Mouse (Mus musculus): ENCODE results near the gene Sfmbt2. TPM values are rescaled to one million over a fixed set of nuclear protein-coding genes. Genes with fewer than 3 reads are reported as not detected.
A peak's percentile ranks its signal among the peaks of the same experiment; 100 is the strongest.

Gene Sfmbt2
- polyA plus RNA-seq, 1 experiment from 2014 or later, result 2.6 TPM

- Histone ChIP-seq H3K36me3 (no peaks in the 10 kb centered on the region), H3K9me3 (replicated peaks) (no peaks in the 10 kb centered on the region), H3K4me1 (peaks cover 13% of the 10 kb centered on the region), H3K27me3 (peaks cover 63% of the 10 kb centered on the region), H3K4me3 (peak overlapping the region; percentile 55), H3K9ac (peak overlapping the region; percentile 49; the same call in 1 of the 2 replicates), H3K27ac (no peak overlapping the region), H3K4me2 (replicated peaks) (peak overlapping the region; percentile 97)
- peak; percentile 30 for ATAC-seq (ENCODE audit: low FRiP score)
- WGBS, result under 1% methylated on average over 30 of the region's 30 CpGs
These were observed 3.3 kb downstream of the Sfmbt2 start for GRCm38 (mm10) chr2:10373508-10374206.

DNA sequence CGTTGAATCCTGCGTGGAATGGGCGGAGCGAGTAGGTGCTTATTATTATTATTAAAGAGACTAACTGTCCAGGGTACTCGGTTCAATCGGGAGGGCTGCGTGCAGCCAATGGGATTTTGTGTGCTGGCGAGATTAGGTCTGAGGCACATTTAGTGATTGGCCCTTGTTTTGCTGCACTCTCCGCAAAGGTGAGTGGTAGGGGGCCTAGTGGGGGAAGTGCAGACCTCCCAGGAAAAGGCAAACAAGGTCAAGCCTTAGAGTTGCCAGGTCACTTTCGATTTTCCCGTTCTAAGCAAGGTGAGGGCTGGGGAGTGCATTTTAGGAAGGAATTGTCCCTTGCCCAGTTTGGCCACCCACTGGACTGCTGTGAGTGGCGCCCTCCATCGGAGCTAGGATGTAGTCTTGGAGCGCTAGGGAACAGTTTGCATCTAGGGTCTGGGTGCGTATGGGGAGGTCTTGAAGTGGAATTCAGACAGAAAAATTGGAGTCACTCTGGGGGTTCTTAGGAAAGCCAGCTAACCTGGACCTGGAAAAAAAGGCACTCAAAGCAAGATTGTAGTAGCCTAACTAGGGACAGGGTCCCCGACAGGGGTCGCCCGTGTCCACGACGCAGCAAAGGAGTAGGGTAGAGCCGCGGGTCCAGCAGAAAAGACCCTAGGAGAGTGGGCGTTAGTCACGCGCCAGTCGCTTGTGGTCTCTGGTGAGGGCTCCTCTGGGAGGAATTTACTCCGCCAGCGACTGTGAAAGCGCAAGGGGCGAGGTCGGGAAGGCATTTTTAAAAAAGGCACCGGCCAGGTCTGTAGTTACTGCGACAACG, 4.1 kb downstream of the Sfmbt2 start:
- H3K9ac ChIP-seq, result peak overlapping the region; percentile 60
- H3K4me3 ChIP-seq, result peak overlapping the region; percentile 55
- peaks cover 59% of the 10 kb centered on the region for H3K27me3 ChIP-seq
- peak; percentile 81 for ATAC-seq (ENCODE audit: low FRiP score)
- H3K9me3 ChIP-seq (replicated peaks), result no peaks in the 10 kb centered on the region
- peak overlapping the region; percentile 97 for H3K4me2 ChIP-seq (replicated peaks)
- H3K4me1 ChIP-seq, result peaks cover 13% of the 10 kb centered on the region
- no peak overlapping the region for H3K27ac ChIP-seq
- H3K36me3 ChIP-seq, result no peaks in the 10 kb centered on the region
- WGBS, result under 1% methylated on average over 34 of the region's 34 CpGs

- Histone ChIP-seq H3K4me1 (peaks cover 13% of the 10 kb centered on the region), H3K4me2 (replicated peaks) (peak overlapping the region; percentile 97), H3K27me3 (peaks cover 53% of the 10 kb centered on the region), H3K9ac (peak overlapping the region; percentile 60), H3K36me3 (no peaks in the 10 kb centered on the region), H3K9me3 (replicated peaks) (no peaks in the 10 kb centered on the region), H3K27ac (no peak overlapping the region), H3K4me3 (peak overlapping the region; percentile 55)
- peak; percentile 33 for ATAC-seq (ENCODE audit: low FRiP score)
- 0% methylated on average over 22 of the region's 22 CpGs for WGBS
These were observed 4.7 kb downstream of the Sfmbt2 start for GRCm38 (mm10) chr2:10375024-10375372.

- no peak for ATAC-seq (ENCODE audit: low FRiP score)
- Histone ChIP-seq H3K9me3 (replicated peaks) (no peaks in the 10 kb centered on the region), H3K27ac (no peak overlapping the region), H3K27me3 (no peaks in the 10 kb centered on the region), H3K4me2 (replicated peaks) (no peak overlapping the region), H3K4me3 (no peak overlapping the region), H3K9ac (no peak overlapping the region), H3K36me3 (no peaks in the 10 kb centered on the region), H3K4me1 (no peaks in the 10 kb centered on the region)
- WGBS, result 90% methylated on average over 4 of the region's 4 CpGs
These were observed 19.7 kb downstream of the Sfmbt2 start for GRCm38 (mm10) chr2:10389988-10390387.

- no peaks in the 10 kb centered on the region for H3K36me3 ChIP-seq
- ATAC-seq (ENCODE audit: low FRiP score), result no peak
- 16% methylated on average over 7 of the region's 7 CpGs for WGBS
- H3K9me3 ChIP-seq (replicated peaks), result no peaks in the 10 kb centered on the region
- H3K4me1 ChIP-seq, result no peaks in the 10 kb centered on the region
- no peak overlapping the region for H3K4me2 ChIP-seq (replicated peaks)
- H3K27me3 ChIP-seq, result no peaks in the 10 kb centered on the region
- H3K27ac ChIP-seq, result no peak overlapping the region
- H3K9ac ChIP-seq, result no peak overlapping the region
- H3K4me3 ChIP-seq, result no peak overlapping the region
These were observed 20.5 kb downstream of the Sfmbt2 start for GRCm38 (mm10) chr2:10390791-10391190.

GRCm38 (mm10) chr2:10395143-10395542, 24.8 kb downstream of the Sfmbt2 start:
- Histone ChIP-seq H3K9ac (no peak overlapping the region), H3K27ac (no peak overlapping the region), H3K4me3 (no peak overlapping the region), H3K9me3 (replicated peaks) (no peaks in the 10 kb centered on the region), H3K36me3 (no peaks in the 10 kb centered on the region), H3K27me3 (no peaks in the 10 kb centered on the region), H3K4me2 (replicated peaks) (no peak overlapping the region), H3K4me1 (no peaks in the 10 kb centered on the region)
- ATAC-seq (ENCODE audit: low FRiP score), result no peak
- WGBS, result 92% methylated on average over 11 of the region's 11 CpGs

GRCm38 (mm10) chr2:10397790-10398189, 27.5 kb downstream of the Sfmbt2 start:
- Histone ChIP-seq H3K4me1 (no peaks in the 10 kb centered on the region), H3K4me2 (replicated peaks) (no peak overlapping the region), H3K9me3 (replicated peaks) (no peaks in the 10 kb centered on the region), H3K9ac (no peak overlapping the region), H3K27ac (no peak overlapping the region), H3K27me3 (no peaks in the 10 kb centered on the region), H3K36me3 (no peaks in the 10 kb centered on the region), H3K4me3 (no peak overlapping the region)
- WGBS, result 73% methylated on average over 9 of the region's 9 CpGs
- no peak for ATAC-seq (ENCODE audit: low FRiP score)

DNA sequence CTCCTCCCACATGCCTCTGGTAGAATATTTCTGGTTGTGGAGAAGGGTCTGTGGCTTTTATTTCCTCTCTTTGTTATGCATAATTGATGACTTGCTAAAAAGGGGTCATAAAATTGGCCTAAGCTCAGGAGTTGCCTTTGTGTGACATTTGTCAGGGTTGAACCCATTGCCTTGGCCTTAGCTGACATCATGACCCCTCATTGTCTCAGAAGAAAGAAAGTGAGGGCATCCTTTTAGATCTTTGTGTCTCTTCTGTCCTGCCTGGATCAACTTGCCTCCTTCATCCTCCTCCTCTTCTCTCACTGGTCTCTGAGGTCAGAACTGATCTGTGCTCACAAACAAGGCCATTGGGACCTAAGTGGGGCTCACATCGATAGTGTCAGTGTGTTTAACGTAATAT, 35.8 kb downstream of the Sfmbt2 start:
- Histone ChIP-seq H3K4me3 (no peak overlapping the region), H3K27ac (no peak overlapping the region), H3K9me3 (replicated peaks) (no peaks in the 10 kb centered on the region), H3K36me3 (no peaks in the 10 kb centered on the region), H3K4me1 (no peaks in the 10 kb centered on the region), H3K27me3 (no peaks in the 10 kb centered on the region; the same call in 1 of the 2 replicates), H3K4me2 (replicated peaks) (no peak overlapping the region), H3K9ac (no peak overlapping the region)
- 39% methylated on average over 2 of the region's 2 CpGs for WGBS
- no peak for ATAC-seq (ENCODE audit: low FRiP score)

DNA sequence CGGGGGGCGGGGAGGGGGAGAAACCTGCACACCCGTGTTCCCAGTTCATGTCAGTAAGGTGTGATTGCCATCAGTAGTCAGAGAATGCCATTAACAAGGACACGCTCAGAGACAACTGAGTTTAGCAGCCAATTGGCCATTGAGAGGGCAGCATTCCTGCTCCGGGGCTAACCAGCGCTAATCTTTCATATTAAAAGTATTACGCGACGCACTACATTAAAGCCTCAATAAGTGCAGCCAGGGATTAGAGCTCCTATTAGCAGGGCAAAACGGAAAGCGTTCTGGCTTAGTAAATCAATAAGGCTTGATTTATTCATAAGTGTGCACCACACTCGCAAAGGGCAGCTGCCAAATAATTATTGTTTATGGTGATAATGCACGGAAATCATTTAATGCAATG, 39.1 kb downstream of the Sfmbt2 start:
- no peaks in the 10 kb centered on the region for H3K36me3 ChIP-seq
- no peak overlapping the region for H3K9ac ChIP-seq
- H3K4me1 ChIP-seq, result no peaks in the 10 kb centered on the region
- ATAC-seq (ENCODE audit: low FRiP score), result no peak
- H3K27ac ChIP-seq, result no peak overlapping the region
- no peak overlapping the region for H3K4me3 ChIP-seq
- 73% methylated on average over 13 of the region's 13 CpGs for WGBS
- no peak overlapping the region for H3K4me2 ChIP-seq (replicated peaks)
- H3K27me3 ChIP-seq, result no peaks in the 10 kb centered on the region; the same call in 1 of the 2 replicates
- H3K9me3 ChIP-seq (replicated peaks), result no peaks in the 10 kb centered on the region

GRCm38 (mm10) chr2:10410069-10410468, 39.8 kb downstream of the Sfmbt2 start:
- Histone ChIP-seq H3K36me3 (no peaks in the 10 kb centered on the region), H3K27me3 (no peaks in the 10 kb centered on the region; the same call in 1 of the 2 replicates), H3K4me3 (no peak overlapping the region), H3K9ac (no peak overlapping the region), H3K9me3 (replicated peaks) (no peaks in the 10 kb centered on the region), H3K4me1 (no peaks in the 10 kb centered on the region), H3K27ac (no peak overlapping the region), H3K4me2 (replicated peaks) (no peak overlapping the region)
- 87% methylated on average over 5 of the region's 5 CpGs for WGBS
- no peak for ATAC-seq (ENCODE audit: low FRiP score)

DNA sequence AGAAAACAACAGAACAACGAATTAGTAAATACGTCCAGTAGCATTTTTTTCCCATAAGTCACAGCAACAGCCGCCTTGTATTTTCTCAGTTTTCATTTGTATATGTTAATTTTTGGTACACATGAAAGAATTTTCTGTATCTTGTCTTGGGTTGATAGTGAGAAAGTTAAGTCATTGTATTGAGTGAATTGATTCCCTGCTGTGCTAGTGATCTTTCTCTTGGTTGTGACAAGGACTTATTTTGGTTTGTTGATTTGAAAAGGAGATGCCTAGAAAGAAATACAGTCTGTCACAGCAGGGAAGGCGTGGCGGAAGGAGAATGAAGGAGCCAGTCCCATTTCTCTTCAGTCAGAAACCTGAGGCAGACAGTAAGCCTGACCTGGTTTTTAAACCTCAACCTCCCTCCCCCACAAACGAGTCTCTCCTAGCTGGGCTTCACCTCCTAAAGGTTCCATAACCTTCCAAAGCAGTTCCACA, 50.7 kb downstream of the Sfmbt2 start:
- Histone ChIP-seq H3K4me3 (no peak overlapping the region), H3K4me2 (replicated peaks) (no peak overlapping the region), H3K9ac (no peak overlapping the region), H3K27ac (no peak overlapping the region), H3K4me1 (no peaks in the 10 kb centered on the region), H3K9me3 (replicated peaks) (no peaks in the 10 kb centered on the region), H3K36me3 (no peaks in the 10 kb centered on the region), H3K27me3 (no peaks in the 10 kb centered on the region)
- no peak for ATAC-seq (ENCODE audit: low FRiP score)
- WGBS, result 60% methylated on average over 6 of the region's 6 CpGs

DNA sequence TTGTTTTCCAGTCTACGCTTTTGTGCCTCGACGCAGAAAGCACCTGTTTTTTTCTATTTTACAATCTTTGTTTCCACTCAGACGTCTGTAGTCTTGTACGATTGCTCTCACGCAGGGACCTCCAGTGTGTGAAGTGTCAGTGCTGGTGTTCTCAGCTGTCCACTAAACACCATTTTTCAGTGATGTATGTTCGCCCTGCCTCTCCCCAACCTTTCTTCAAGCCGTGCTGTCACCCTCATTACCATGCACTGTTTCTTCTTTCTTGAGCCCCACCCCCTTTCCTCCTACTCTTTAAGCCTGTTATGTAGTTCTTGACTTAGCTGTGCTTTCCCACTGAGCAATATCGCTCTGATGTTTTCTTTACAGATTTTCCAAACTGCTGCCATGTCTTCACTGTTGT, 67.0 kb downstream of the Sfmbt2 start:
- H3K4me2 ChIP-seq (replicated peaks), result no peak overlapping the region
- H3K9me3 ChIP-seq (replicated peaks), result no peaks in the 10 kb centered on the region
- ATAC-seq (ENCODE audit: low FRiP score), result 0 out of 2 replicates have a peak, but pooled peaks have one; percentile 33
- WGBS, result 50% methylated on average over 9 of the region's 9 CpGs
- H3K4me1 ChIP-seq, result 0 out of 2 replicates have a peak, but pooled peaks cover 2% of the 10 kb centered on the region
- no peak overlapping the region for H3K9ac ChIP-seq
- H3K27me3 ChIP-seq, result no peaks in the 10 kb centered on the region
- no peaks in the 10 kb centered on the region for H3K36me3 ChIP-seq
- H3K27ac ChIP-seq, result no peak overlapping the region
- no peak overlapping the region for H3K4me3 ChIP-seq
